Mouse (Mus musculus): Measurements from ENCODE around the gene Ctbp2.

Gene Ctbp2

GRCm38 (mm10) chr7:133040688-133041345 is 83.3 kb downstream of the Ctbp2 start:
- no peak for DNase-seq (ENCODE audit: low spot score)

GRCm38 (mm10) chr7:133039556-133040255 is 84.4 kb downstream of the Ctbp2 start:
- no peak for DNase-seq (ENCODE audit: low spot score)

- no peak for DNase-seq (ENCODE audit: low spot score)
These were observed 86.5 kb downstream of the Ctbp2 start for GRCm38 (mm10) chr7:133037618-133038017.

GRCm38 (mm10) chr7:133037217-133037616 is 86.9 kb downstream of the Ctbp2 start:
- no peak for DNase-seq (ENCODE audit: low spot score)

GRCm38 (mm10) chr7:133035901-133036300 is 88.3 kb downstream of the Ctbp2 start:
- DNase-seq (ENCODE audit: low spot score) = no peak

- DNase-seq (ENCODE audit: low spot score) = peak; percentile 56
These were observed 91.5 kb downstream of the Ctbp2 start for GRCm38 (mm10) chr7:133032589-133033203.

- no peak for DNase-seq (ENCODE audit: low spot score)
These were observed 94.6 kb downstream of the Ctbp2 start for GRCm38 (mm10) chr7:133029496-133030047.

GRCm38 (mm10) chr7:133029004-133029403 is 95.2 kb downstream of the Ctbp2 start:
- no peak for DNase-seq (ENCODE audit: low spot score)

GRCm38 (mm10) chr7:133027930-133028329 is 96.2 kb downstream of the Ctbp2 start:
- no peak for DNase-seq (ENCODE audit: low spot score)

- DNase-seq (ENCODE audit: low spot score) = no peak
These were observed 99.5 kb downstream of the Ctbp2 start for GRCm38 (mm10) chr7:133024694-133025093.

GRCm38 (mm10) chr7:133019481-133020020 is 104.6 kb downstream of the Ctbp2 start:
- no peak for DNase-seq (ENCODE audit: low spot score)

GRCm38 (mm10) chr7:133018961-133019360 is 105.2 kb downstream of the Ctbp2 start:
- no peak for DNase-seq (ENCODE audit: low spot score)

GRCm38 (mm10) chr7:133015416-133016070 is 108.6 kb downstream of the Ctbp2 start:
- DNase-seq (ENCODE audit: low spot score) = no peak

- DNase-seq (ENCODE audit: low spot score) = no peak
These were observed 109.5 kb downstream of the Ctbp2 start for GRCm38 (mm10) chr7:133014631-133015030.

GRCm38 (mm10) chr7:133013923-133014322 is 110.2 kb downstream of the Ctbp2 start:
- no peak for DNase-seq (ENCODE audit: low spot score)

- no peak for DNase-seq (ENCODE audit: low spot score)
These were observed 111.4 kb downstream of the Ctbp2 start for GRCm38 (mm10) chr7:133012637-133013366.

- no peak for DNase-seq (ENCODE audit: low spot score)
These were observed 112.5 kb downstream of the Ctbp2 start for GRCm38 (mm10) chr7:133011611-133012010.

GRCm38 (mm10) chr7:133011191-133011590 is 113.0 kb downstream of the Ctbp2 start:
- no peak for DNase-seq (ENCODE audit: low spot score)

- DNase-seq (ENCODE audit: low spot score) = no peak
These were observed 113.7 kb downstream of the Ctbp2 start for GRCm38 (mm10) chr7:133010477-133010876.

- DNase-seq (ENCODE audit: low spot score) = no peak
These were observed 114.5 kb downstream of the Ctbp2 start for GRCm38 (mm10) chr7:133009676-133010075.

- DNase-seq (ENCODE audit: low spot score) = no peak
These were observed 115.5 kb downstream of the Ctbp2 start for GRCm38 (mm10) chr7:133008663-133009062.

Measured in ovary, postnatal 14 days (tissue).